Mouse (Mus musculus) intestine, embryonic 16.5 days (tissue): ENCODE data around the gene Sh2d6. TPM values are rescaled to one million over a fixed set of nuclear protein-coding genes. Genes with fewer than 3 reads are reported as not detected.

Experiments used
- ATAC-seq: fragments of 200-750 bp; cut with Nextera tagmentation; 2 replicates; pipeline ENCODE4 v1.8.0; 2017; ENCODE audit warnings: moderate TSS enrichment, moderate library complexity
- H3K27ac ChIP-seq: fragments of 300-500 bp; sonication (generic); 2 replicates; pipeline ENCODE4 v1.5.1; 2014; ENCODE audit warnings: mild to moderate bottlenecking, low read length
- H3K27me3 ChIP-seq: fragments of 300-500 bp; sonication (generic); replicated peaks from 2 replicates; pipeline ENCODE4 v1.6.1; 2014; ENCODE audit warnings: low read length, control low read depth, mixed read lengths; ENCODE audit not compliant: control insufficient read depth, insufficient read depth
- H3K36me3 ChIP-seq: fragments of 300-500 bp; sonication (generic); 2 replicates; pipeline ENCODE4 v1.6.1; 2014; ENCODE audit warnings: low read length, control low read depth; ENCODE audit not compliant: control insufficient read depth, insufficient read depth
- H3K4me1 ChIP-seq: fragments of 300-500 bp; sonication (generic); 2 replicates; pipeline ENCODE4 v1.6.1; 2014; ENCODE audit warnings: low read length, control low read depth, mixed read lengths; ENCODE audit not compliant: control insufficient read depth, insufficient read depth
- H3K4me2 ChIP-seq: fragments of 300-500 bp; sonication (generic); 2 replicates; pipeline ENCODE4 v1.6.1; 2014; ENCODE audit warnings: low read depth, low read length, control low read depth
- H3K4me3 ChIP-seq: fragments of 300-500 bp; sonication (generic); 2 replicates; pipeline ENCODE4 v1.5.1; 2014; ENCODE audit warnings: mild to moderate bottlenecking, low read length
- H3K9ac ChIP-seq: fragments of 300-500 bp; sonication (generic); 2 replicates; pipeline ENCODE4 v1.6.1; 2014; ENCODE audit warnings: low read depth, low read length
- H3K9me3 ChIP-seq: fragments of 300-500 bp; sonication (generic); 2 replicates; pipeline ENCODE4 v1.6.1; 2016; ENCODE audit warnings: low read length, control low read depth; ENCODE audit not compliant: control insufficient read depth
- WGBS: fragments of 180-500 bp; shearing (Covaris S2); extraction: QIAGEN DNeasy Blood & Tissue Kit; methylation state at CpG from one replicate; pipeline ENCODE4 v1.1.7; 2014; 5-methylcytosine and 5-hydroxymethylcytosine counted together
- polyA plus RNA-seq: library from polyadenylated mRNA; unstranded; fragments of >200 nt; fragmentation: Nextera tagmentation; extraction: Ambion mirVana; gene quantifications from 2 replicates; pipeline ENCODE4 v1.2.1, GENCODE M21; 2015

Gene Sh2d6
- polyA plus RNA-seq, 1 experiment from 2014 or later = 0.42 TPM

- Histone ChIP-seq H3K4me2 (no peak overlapping the region), H3K4me3 (no peak overlapping the region), H3K9ac (no peak overlapping the region), H3K27me3 (no peaks in the 10 kb centered on the region), H3K27ac (no peak overlapping the region), H3K4me1 (peaks cover 7% of the 10 kb centered on the region), H3K36me3 (no peaks in the 10 kb centered on the region), H3K9me3 (no peaks in the 10 kb centered on the region)
- WGBS = 85% methylated on average over 3 of the region's 3 CpGs
- no peak for ATAC-seq
Observed at GRCm38 (mm10) chr6:72477621-72478020, 43.9 kb downstream of the Sh2d6 start.

- Histone ChIP-seq H3K4me1 (peaks cover 7% of the 10 kb centered on the region), H3K27me3 (no peaks in the 10 kb centered on the region), H3K4me3 (no peak overlapping the region), H3K9ac (no peak overlapping the region), H3K9me3 (no peaks in the 10 kb centered on the region), H3K4me2 (no peak overlapping the region), H3K36me3 (no peaks in the 10 kb centered on the region), H3K27ac (no peak overlapping the region)
- ATAC-seq = no peak
- 88% methylated on average over 5 of the region's 5 CpGs for WGBS
Observed at GRCm38 (mm10) chr6:72476836-72477235, 44.7 kb downstream of the Sh2d6 start.

GRCm38 (mm10) chr6:72475221-72475985 lies 46.1 kb downstream of the Sh2d6 start:
- H3K9me3 ChIP-seq = no peaks in the 10 kb centered on the region
- no peaks in the 10 kb centered on the region for H3K27me3 ChIP-seq
- H3K4me3 ChIP-seq = no peak overlapping the region
- H3K9ac ChIP-seq = no peak overlapping the region
- H3K4me2 ChIP-seq = no peak overlapping the region
- H3K4me1 ChIP-seq = peaks cover 7% of the 10 kb centered on the region
- ATAC-seq = no peak
- no peak overlapping the region for H3K27ac ChIP-seq
- 68% methylated on average over 4 of the region's 4 CpGs for WGBS
- no peaks in the 10 kb centered on the region for H3K36me3 ChIP-seq

GRCm38 (mm10) chr6:72473264-72474041 lies 48.1 kb downstream of the Sh2d6 start:
- Histone ChIP-seq H3K27me3 (no peaks in the 10 kb centered on the region), H3K27ac (peak overlapping the region; percentile 40), H3K9me3 (no peaks in the 10 kb centered on the region), H3K9ac (no peak overlapping the region), H3K4me1 (peaks cover 7% of the 10 kb centered on the region), H3K36me3 (no peaks in the 10 kb centered on the region), H3K4me2 (no peak overlapping the region), H3K4me3 (no peak overlapping the region)
- 53% methylated on average over 14 of the region's 14 CpGs for WGBS
- peak; percentile 75 for ATAC-seq

GRCm38 (mm10) chr6:72466171-72466570 lies 55.3 kb downstream of the Sh2d6 start:
- peak; percentile 21; the same call in 1 of the 2 replicates for ATAC-seq
- Histone ChIP-seq H3K36me3 (no peaks in the 10 kb centered on the region), H3K9ac (no peak overlapping the region), H3K27ac (no peak overlapping the region), H3K4me3 (no peak overlapping the region), H3K4me2 (no peak overlapping the region), H3K9me3 (no peaks in the 10 kb centered on the region), H3K27me3 (no peaks in the 10 kb centered on the region), H3K4me1 (peaks cover 13% of the 10 kb centered on the region)
- WGBS = 68% methylated on average over 4 of the region's 4 CpGs

- no peaks in the 10 kb centered on the region for H3K27me3 ChIP-seq
- peak; percentile 76 for ATAC-seq
- H3K4me1 ChIP-seq = peaks cover 18% of the 10 kb centered on the region
- peak overlapping the region; percentile 16; the same call in 1 of the 2 replicates for H3K27ac ChIP-seq
- no peaks in the 10 kb centered on the region for H3K36me3 ChIP-seq
- H3K9ac ChIP-seq = no peak overlapping the region
- H3K4me3 ChIP-seq = no peak overlapping the region
- H3K4me2 ChIP-seq = 0 out of 2 replicates have a peak overlapping the region, but pooled peaks have one; percentile 17
- H3K9me3 ChIP-seq = no peaks in the 10 kb centered on the region
- WGBS = 40% methylated on average over 8 of the region's 8 CpGs
Observed at GRCm38 (mm10) chr6:72465361-72466157, 55.9 kb downstream of the Sh2d6 start.

Other genes starting within 250 kb of the Sh2d6 start
- 0.11 and 0.18 TPM in 2 replicates for gene Sftpb, start 217.1 kb downstream of the Sh2d6 start, polyA plus RNA-seq
- 30.0 and 33.0 TPM in 2 replicates for gene Usp39, start 176.5 kb downstream of the Sh2d6 start, polyA plus RNA-seq
- gene 0610030E20Rik, start 174.4 kb downstream of the Sh2d6 start, polyA plus RNA-seq = 27.6 and 27.7 TPM in 2 replicates
- gene Tmem150a, start 166.3 kb downstream of the Sh2d6 start, polyA plus RNA-seq = 16.4 and 18.0 TPM in 2 replicates
- 159 and 162 TPM in 2 replicates for gene Rnf181, start 154.8 kb downstream of the Sh2d6 start, polyA plus RNA-seq
- 17.3 and 17.8 TPM in 2 replicates for gene Vamp5, start 141.2 kb downstream of the Sh2d6 start, polyA plus RNA-seq
- 251 and 269 TPM in 2 replicates for gene Vamp8, start 131.0 kb downstream of the Sh2d6 start, polyA plus RNA-seq
- gene Ggcx, start 107.4 kb downstream of the Sh2d6 start, polyA plus RNA-seq = 20.3 and 23.7 TPM in 2 replicates
- 268 and 293 TPM in 2 replicates for gene Mat2a, start 82.1 kb downstream of the Sh2d6 start, polyA plus RNA-seq
- gene Capg, start 22.7 kb upstream of the Sh2d6 start, polyA plus RNA-seq = 33.1 and 35.2 TPM in 2 replicates
- gene Elmod3, start 76.7 kb upstream of the Sh2d6 start, polyA plus RNA-seq = 15.6 and 15.8 TPM in 2 replicates
- gene Retsat, start 76.8 kb upstream of the Sh2d6 start, polyA plus RNA-seq = 41.1 and 44.0 TPM in 2 replicates
- 48.8 and 57.5 TPM in 2 replicates for gene Tgoln1, start 95.3 kb upstream of the Sh2d6 start, polyA plus RNA-seq